Mouse (Mus musculus) liver, embryonic 15.5 days (tissue): ENCODE data around the gene Npr1. TPM values are rescaled to one million over a fixed set of nuclear protein-coding genes. Genes with fewer than 3 reads are reported as not detected.

ENCODE experiments used
- ATAC-seq: fragments of 200-750 bp; cut with Nextera tagmentation; 2 replicates; pipeline ENCODE4 v1.8.0; 2017; ENCODE audit warnings: moderate number of reproducible peaks, mild to moderate bottlenecking, moderate library complexity; ENCODE audit not compliant: insufficient read depth
- H3K27ac ChIP-seq: fragments of 300-500 bp; sonication (generic); replicated peaks from 2 replicates; pipeline ENCODE4 v1.5.1; 2015; ENCODE audit warnings: mild to moderate bottlenecking, inconsistent platforms
- H3K27me3 ChIP-seq: fragments of 300-500 bp; sonication (generic); 2 replicates; pipeline ENCODE4 v1.6.1; 2015; ENCODE audit warnings: mild to moderate bottlenecking, inconsistent platforms
- H3K36me3 ChIP-seq: fragments of 300-500 bp; sonication (generic); replicated peaks from 2 replicates; pipeline ENCODE4 v1.6.1; 2015; ENCODE audit warnings: moderate library complexity, mild to moderate bottlenecking, inconsistent platforms
- H3K4me1 ChIP-seq: fragments of 300-500 bp; sonication (generic); replicated peaks from 2 replicates; pipeline ENCODE4 v1.6.1; 2015; ENCODE audit warnings: inconsistent platforms
- H3K4me2 ChIP-seq: fragments of 300-500 bp; sonication (generic); 2 replicates; pipeline ENCODE4 v1.6.1; 2015; ENCODE audit warnings: moderate library complexity, mild to moderate bottlenecking, inconsistent platforms
- H3K4me3 ChIP-seq: fragments of 300-500 bp; sonication (generic); replicated peaks from 2 replicates; pipeline ENCODE4 v1.5.1; 2015; ENCODE audit warnings: mild to moderate bottlenecking, inconsistent platforms
- H3K9ac ChIP-seq: fragments of 300-500 bp; sonication (generic); 2 replicates; pipeline ENCODE4 v1.6.1; 2015; ENCODE audit warnings: moderate library complexity, mild to moderate bottlenecking, inconsistent platforms
- H3K9me3 ChIP-seq: fragments of 300-500 bp; sonication (generic); replicated peaks from 2 replicates; pipeline ENCODE4 v1.6.1; 2016; ENCODE audit warnings: inconsistent platforms
- WGBS: fragments of 180-500 bp; shearing (Covaris S2); methylation state at CpG from one replicate; pipeline ENCODE4 v1.1.7; 2015; ENCODE audit warnings: mixed read lengths; ENCODE audit not compliant: insufficient replicate concordance; 5-methylcytosine and 5-hydroxymethylcytosine counted together
- polyA plus RNA-seq: library from polyadenylated mRNA; unstranded; fragments of >200 nt; fragmentation: Nextera tagmentation; extraction: Ambion mirVana; gene quantifications from 2 replicates; pipeline ENCODE4 v1.2.1, GENCODE M21; 2015

Npr1 gene
- polyA plus RNA-seq, 1 experiment from 2014 or later: 3.7 TPM

- 34% methylated on average over 16 of the region's 16 CpGs for WGBS
- Histone ChIP-seq H3K4me1 (peaks cover 20% of the 10 kb centered on the region), H3K9me3 (no peaks in the 10 kb centered on the region), H3K27ac (no peak overlapping the region), H3K9ac (no peak overlapping the region), H3K27me3 (no peaks in the 10 kb centered on the region), H3K4me3 (peak overlapping the region; percentile 54), H3K4me2 (peak overlapping the region; percentile 62), H3K36me3 (peaks cover 26% of the 10 kb centered on the region)
- ATAC-seq: peak; percentile 2
Observed at GRCm38 (mm10) chr3:90475151-90475830, 9.6 kb upstream of the Npr1 start.

GRCm38 (mm10) chr3:90472213-90472612 lies 6.5 kb upstream of the Npr1 start:
- Histone ChIP-seq H3K27me3 (peaks cover 19% of the 10 kb centered on the region), H3K9me3 (no peaks in the 10 kb centered on the region), H3K27ac (no peak overlapping the region), H3K4me2 (no peak overlapping the region), H3K9ac (no peak overlapping the region), H3K4me3 (no peak overlapping the region), H3K36me3 (no peaks in the 10 kb centered on the region), H3K4me1 (peaks cover 14% of the 10 kb centered on the region)
- ATAC-seq: no peak
- WGBS: 13% methylated on average over 3 of the region's 3 CpGs

GRCm38 (mm10) chr3:90467618-90468300 lies 2.1 kb upstream of the Npr1 start:
- Histone ChIP-seq H3K36me3 (no peaks in the 10 kb centered on the region), H3K4me1 (peaks cover 19% of the 10 kb centered on the region), H3K4me2 (no peak overlapping the region), H3K27ac (no peak overlapping the region), H3K9me3 (no peaks in the 10 kb centered on the region), H3K27me3 (peaks cover 63% of the 10 kb centered on the region), H3K9ac (no peak overlapping the region), H3K4me3 (no peak overlapping the region)
- 78% methylated on average over 10 of the region's 10 CpGs for WGBS
- ATAC-seq: no peak

GRCm38 (mm10) chr3:90466311-90466766 lies 673 bp upstream of the Npr1 start:
- no peaks in the 10 kb centered on the region for H3K9me3 ChIP-seq
- H3K27me3 ChIP-seq: peaks cover 77% of the 10 kb centered on the region
- H3K9ac ChIP-seq: no peak overlapping the region
- H3K36me3 ChIP-seq: no peaks in the 10 kb centered on the region
- H3K4me2 ChIP-seq: peak overlapping the region; percentile 69
- 1% methylated on average over 15 of the region's 15 CpGs for WGBS
- H3K27ac ChIP-seq: no peak overlapping the region
- H3K4me3 ChIP-seq: peak overlapping the region; percentile 54
- peaks cover 17% of the 10 kb centered on the region for H3K4me1 ChIP-seq
- ATAC-seq: peak; percentile 11; the same call in 1 of the 2 replicates

- 2% methylated on average over 75 of the region's 75 CpGs for WGBS
- Histone ChIP-seq H3K4me2 (peak overlapping the region; percentile 69), H3K9me3 (no peaks in the 10 kb centered on the region), H3K27me3 (peaks cover 88% of the 10 kb centered on the region), H3K4me1 (peaks cover 17% of the 10 kb centered on the region), H3K9ac (peak overlapping the region; percentile 11; the same call in 1 of the 2 replicates), H3K4me3 (peak overlapping the region; percentile 54), H3K36me3 (no peaks in the 10 kb centered on the region), H3K27ac (no peak overlapping the region)
- ATAC-seq: 0 out of 2 replicates have a peak, but pooled peaks have one; percentile 6
Observed at GRCm38 (mm10) chr3:90465081-90465685, 483 bp downstream of the Npr1 start.

- WGBS: 19% methylated on average over 37 of the region's 37 CpGs
- peaks cover 17% of the 10 kb centered on the region for H3K4me1 ChIP-seq
- peak overlapping the region; percentile 54 for H3K4me3 ChIP-seq
- ATAC-seq: no peak
- no peak overlapping the region for H3K27ac ChIP-seq
- peaks cover 93% of the 10 kb centered on the region for H3K27me3 ChIP-seq
- no peak overlapping the region for H3K9ac ChIP-seq
- no peaks in the 10 kb centered on the region for H3K9me3 ChIP-seq
- H3K4me2 ChIP-seq: peak overlapping the region; percentile 69
- H3K36me3 ChIP-seq: no peaks in the 10 kb centered on the region
Observed at GRCm38 (mm10) chr3:90464552-90465080, 1.1 kb downstream of the Npr1 start.

- no peak overlapping the region for H3K9ac ChIP-seq
- 32% methylated on average over 7 of the region's 7 CpGs for WGBS
- H3K36me3 ChIP-seq: no peaks in the 10 kb centered on the region
- H3K4me2 ChIP-seq: no peak overlapping the region
- no peak for ATAC-seq
- H3K27ac ChIP-seq: no peak overlapping the region
- peaks cover 84% of the 10 kb centered on the region for H3K27me3 ChIP-seq
- H3K9me3 ChIP-seq: no peaks in the 10 kb centered on the region
- H3K4me1 ChIP-seq: peaks cover 17% of the 10 kb centered on the region
- no peak overlapping the region for H3K4me3 ChIP-seq
Observed at GRCm38 (mm10) chr3:90462579-90462978, 3.1 kb downstream of the Npr1 start.

GRCm38 (mm10) chr3:90461935-90462334 lies 3.7 kb downstream of the Npr1 start:
- H3K4me1 ChIP-seq: peaks cover 17% of the 10 kb centered on the region
- ATAC-seq: no peak
- peaks cover 80% of the 10 kb centered on the region for H3K27me3 ChIP-seq
- H3K36me3 ChIP-seq: no peaks in the 10 kb centered on the region
- no peak overlapping the region for H3K4me2 ChIP-seq
- H3K4me3 ChIP-seq: no peak overlapping the region
- H3K27ac ChIP-seq: no peak overlapping the region
- 71% methylated on average over 3 of the region's 3 CpGs for WGBS
- no peak overlapping the region for H3K9ac ChIP-seq
- no peaks in the 10 kb centered on the region for H3K9me3 ChIP-seq

GRCm38 (mm10) chr3:90460315-90460714 lies 5.4 kb downstream of the Npr1 start:
- ATAC-seq: no peak
- peaks cover 63% of the 10 kb centered on the region for H3K27me3 ChIP-seq
- WGBS: 46% methylated on average over 5 of the region's 5 CpGs

GRCm38 (mm10) chr3:90459727-90460126 lies 5.9 kb downstream of the Npr1 start:
- H3K36me3 ChIP-seq: no peaks in the 10 kb centered on the region
- no peak for ATAC-seq
- H3K27me3 ChIP-seq: peaks cover 58% of the 10 kb centered on the region
- 72% methylated on average over 9 of the region's 9 CpGs for WGBS
- H3K9ac ChIP-seq: no peak overlapping the region
- no peak overlapping the region for H3K4me3 ChIP-seq
- H3K27ac ChIP-seq: no peak overlapping the region
- H3K9me3 ChIP-seq: no peaks in the 10 kb centered on the region
- no peaks in the 10 kb centered on the region; the same call in 1 of the 2 replicates for H3K4me1 ChIP-seq
- H3K4me2 ChIP-seq: no peak overlapping the region

More at GRCm38 (mm10) chr3:90460315-90460714, 5.4 kb downstream of the Npr1 start:
- no peak overlapping the region for H3K4me2 ChIP-seq
- no peak overlapping the region for H3K27ac ChIP-seq
- H3K4me3 ChIP-seq: no peak overlapping the region
- no peaks in the 10 kb centered on the region for H3K9me3 ChIP-seq
- no peak overlapping the region for H3K9ac ChIP-seq
- H3K4me1 ChIP-seq: peaks cover 6% of the 10 kb centered on the region
- no peaks in the 10 kb centered on the region for H3K36me3 ChIP-seq

- no peak for ATAC-seq
- no peak overlapping the region for H3K4me3 ChIP-seq
- H3K4me2 ChIP-seq: no peak overlapping the region
- no peaks in the 10 kb centered on the region for H3K36me3 ChIP-seq
- no peaks in the 10 kb centered on the region for H3K9me3 ChIP-seq
- H3K4me1 ChIP-seq: peaks cover 15% of the 10 kb centered on the region
- H3K27me3 ChIP-seq: peaks cover 18% of the 10 kb centered on the region
- H3K27ac ChIP-seq: no peak overlapping the region
- H3K9ac ChIP-seq: no peak overlapping the region
- 85% methylated on average over 14 of the region's 14 CpGs for WGBS
Observed at GRCm38 (mm10) chr3:90454931-90455330, 10.7 kb downstream of the Npr1 start.
